Mouse (Mus musculus): Measurements from ENCODE around the gene Sptb.

The Sptb gene

DNA sequence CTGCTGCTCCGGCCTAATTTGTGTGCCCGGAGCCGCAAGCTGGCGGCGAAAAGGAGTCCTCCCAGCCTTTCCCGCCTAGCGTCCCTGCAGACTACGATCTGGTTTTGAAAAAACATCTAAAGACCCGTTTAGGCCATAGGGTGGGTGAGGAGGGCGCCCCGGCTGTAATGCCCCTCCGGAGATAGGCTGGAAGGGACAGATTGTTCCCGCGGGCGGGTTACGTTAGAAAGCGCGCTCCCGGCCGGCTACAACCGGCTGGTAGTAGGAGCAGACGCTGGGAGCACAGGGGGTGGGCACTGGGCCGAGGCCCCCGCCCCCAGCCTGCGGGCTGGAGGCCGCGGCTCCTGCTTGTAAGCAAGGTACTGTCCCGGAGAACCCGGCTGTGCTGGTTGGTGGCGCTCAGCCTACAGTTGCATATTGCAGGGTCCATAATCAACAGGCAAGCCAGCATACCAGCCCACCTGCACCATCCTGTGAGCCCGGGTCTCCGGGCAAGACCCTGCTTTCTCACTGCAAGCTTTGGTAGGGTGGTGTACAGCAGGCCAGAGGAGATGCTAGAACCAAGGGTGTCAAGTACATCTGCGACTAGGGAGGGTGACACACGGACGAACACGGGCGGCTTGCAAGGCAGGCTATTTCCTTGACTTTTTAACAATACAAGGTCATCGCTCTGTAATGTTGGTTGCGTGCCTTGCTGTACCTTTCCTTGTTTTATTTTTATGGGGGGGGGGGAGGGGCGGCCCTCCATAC lies at the start of gene Sptb:
Gene Sptb, minus strand, starts transcription at position 197 of the 750 bp plus-strand sequence.
- in situ Hi-C loops (cut with MboI; ENCODE audit: unreplicated experiment in 2 of 2) = no loop called here

DNA sequence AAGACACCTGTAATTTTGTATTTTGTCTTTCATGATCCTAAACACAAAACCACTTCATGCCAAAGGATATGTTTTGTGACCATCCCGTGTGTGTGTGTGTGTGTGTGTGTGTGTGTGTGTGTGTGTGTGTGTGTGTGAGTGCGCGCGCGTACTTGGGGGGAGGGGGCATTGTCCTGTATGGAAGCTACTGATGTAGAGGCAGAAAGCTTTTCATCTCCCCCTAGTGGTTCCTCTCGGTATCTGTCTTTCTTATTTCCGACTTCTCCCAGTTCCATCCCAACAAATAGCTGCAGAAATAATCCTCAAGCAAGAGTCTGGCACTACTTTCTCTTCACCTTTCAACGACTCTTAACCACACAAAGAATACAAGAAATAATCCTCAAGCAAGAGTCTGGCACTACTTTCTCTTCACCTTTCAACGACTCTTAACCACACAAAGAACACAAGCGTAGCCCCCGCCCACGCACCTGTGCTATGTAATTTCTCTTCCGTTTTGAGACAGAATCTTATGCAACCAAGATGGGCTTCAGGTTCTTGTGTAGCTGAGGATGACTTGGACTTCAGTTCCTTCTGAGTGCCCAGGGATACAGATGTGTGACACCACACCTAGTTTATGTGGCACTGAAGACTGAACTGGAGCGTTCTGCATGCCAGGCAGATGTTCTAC lies 42.4 kb upstream of the Sptb start:
- in situ Hi-C loops (cut with MboI; ENCODE audit: unreplicated experiment in 2 of 2) = loop anchor here in 1 of 2 experiments (25.0 kb wide), 1 partner anchor 465 kb away; no protein-coding TSS in a partner anchor

DNA sequence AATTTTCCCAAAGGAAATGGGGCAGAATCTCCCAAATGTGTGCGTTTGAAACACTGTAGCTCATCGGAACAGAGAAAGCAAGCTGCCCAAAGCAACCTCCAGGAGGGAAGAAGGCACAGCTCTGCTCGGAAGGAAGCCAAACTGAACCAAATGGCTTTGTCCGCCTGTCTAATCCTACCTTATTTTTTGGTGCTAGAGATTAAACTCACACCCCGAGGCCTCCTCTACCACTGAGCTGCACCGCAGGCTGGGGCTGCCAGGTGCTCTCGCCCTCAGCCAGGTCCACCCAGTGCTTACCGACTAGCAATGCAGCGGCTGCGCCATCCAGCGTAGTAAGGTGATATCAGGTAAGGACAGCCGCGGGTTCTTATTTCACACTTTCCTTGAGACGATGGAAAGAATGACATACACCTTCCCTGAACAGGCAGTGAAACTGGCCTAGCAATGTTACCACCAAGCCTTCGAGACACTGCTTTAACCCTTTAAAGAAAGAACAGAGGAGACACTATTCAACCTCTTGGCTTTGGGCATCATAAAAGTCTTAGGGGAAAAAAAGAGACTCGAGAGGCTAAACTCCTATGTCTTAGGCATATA lies 40.6 kb upstream of the Sptb start:
- in situ Hi-C loops (cut with MboI; ENCODE audit: unreplicated experiment in 2 of 2) = loop anchor here in 1 of 2 experiments (25.0 kb wide), 1 partner anchor 464 kb away; no protein-coding TSS in a partner anchor

DNA sequence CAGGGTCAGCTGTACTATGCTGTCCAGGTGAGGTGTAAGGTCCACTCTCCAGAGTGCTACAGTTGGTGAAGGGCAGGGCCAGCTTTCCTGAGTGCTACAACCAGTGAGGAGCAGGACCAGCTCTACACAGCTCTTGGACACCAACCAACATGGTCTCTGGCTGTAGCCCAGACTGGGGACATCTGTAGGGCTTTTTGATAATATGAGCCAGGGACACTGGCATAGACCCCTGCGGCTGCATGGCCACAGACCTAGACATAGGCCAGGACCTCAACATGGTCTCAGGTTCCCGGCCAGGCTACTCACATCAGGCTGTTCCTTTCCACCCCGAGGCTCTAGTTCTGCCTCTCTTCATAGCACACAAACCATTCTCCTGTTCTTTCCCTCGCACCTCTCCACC lies 17.6 kb upstream of the Sptb start:
- in situ Hi-C loops (cut with MboI; ENCODE audit: unreplicated experiment in 2 of 2) = no loop called here

DNA sequence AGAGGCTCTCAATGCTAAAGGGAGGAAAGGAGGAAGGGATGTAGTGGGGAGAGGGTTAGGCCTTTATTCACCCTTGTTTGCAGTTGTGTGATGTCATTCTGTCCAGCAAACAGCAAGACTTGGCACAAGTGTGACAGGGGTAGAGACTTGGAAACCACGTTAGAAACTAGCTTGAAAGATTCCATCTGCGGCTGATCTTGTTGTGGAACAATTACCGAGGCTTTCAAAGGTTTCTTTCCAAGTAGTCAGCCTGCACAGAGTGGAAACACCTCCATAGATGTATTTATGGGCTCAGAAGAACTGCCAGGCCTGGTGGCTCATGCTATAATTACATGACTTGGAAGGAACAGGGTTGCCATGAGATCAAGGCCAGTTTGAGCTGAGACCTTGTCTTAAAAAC lies 11.7 kb upstream of the Sptb start:
- in situ Hi-C loops (cut with MboI; ENCODE audit: unreplicated experiment in 2 of 2) = no loop called here

DNA sequence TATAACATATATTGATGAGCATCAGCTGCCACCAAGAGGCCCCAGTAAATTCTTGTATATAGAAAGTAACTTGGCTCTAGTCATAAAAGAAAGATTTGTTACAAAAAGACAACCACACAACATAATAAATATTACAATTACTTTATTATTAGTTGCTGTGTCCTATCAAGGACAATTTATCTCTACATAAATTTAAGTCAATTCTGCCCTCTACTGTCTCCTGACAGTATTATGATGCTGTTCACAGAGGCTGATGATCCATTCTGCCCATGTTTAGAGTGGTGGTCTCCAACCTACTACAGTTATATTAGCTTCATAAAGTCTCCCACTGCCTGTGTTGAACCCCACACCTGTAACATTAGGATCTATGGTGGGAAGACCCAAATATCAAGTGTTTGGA lies 10.2 kb upstream of the Sptb start:
- in situ Hi-C loops (cut with MboI; ENCODE audit: unreplicated experiment in 2 of 2) = no loop called here

DNA sequence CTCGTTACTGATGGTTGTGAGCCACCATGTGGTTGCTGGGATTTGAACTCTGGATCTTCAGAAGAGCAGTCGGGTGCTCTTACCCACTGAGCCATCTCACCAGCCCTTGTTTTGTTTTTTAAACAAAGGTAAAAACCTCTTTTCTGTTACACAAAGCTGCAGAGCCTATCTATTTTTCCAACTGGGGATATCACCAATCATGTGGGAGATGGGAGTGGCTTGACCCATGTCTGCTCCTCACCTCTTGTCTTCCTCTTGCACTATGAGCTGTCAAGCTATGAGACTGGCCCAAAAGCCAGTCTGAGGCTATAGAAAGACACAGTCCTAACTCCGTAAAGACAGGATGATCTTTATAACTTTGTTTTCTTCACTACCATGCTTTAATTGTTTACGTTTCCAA lies 8.0 kb upstream of the Sptb start:
- in situ Hi-C loops (cut with MboI; ENCODE audit: unreplicated experiment in 2 of 2) = no loop called here

DNA sequence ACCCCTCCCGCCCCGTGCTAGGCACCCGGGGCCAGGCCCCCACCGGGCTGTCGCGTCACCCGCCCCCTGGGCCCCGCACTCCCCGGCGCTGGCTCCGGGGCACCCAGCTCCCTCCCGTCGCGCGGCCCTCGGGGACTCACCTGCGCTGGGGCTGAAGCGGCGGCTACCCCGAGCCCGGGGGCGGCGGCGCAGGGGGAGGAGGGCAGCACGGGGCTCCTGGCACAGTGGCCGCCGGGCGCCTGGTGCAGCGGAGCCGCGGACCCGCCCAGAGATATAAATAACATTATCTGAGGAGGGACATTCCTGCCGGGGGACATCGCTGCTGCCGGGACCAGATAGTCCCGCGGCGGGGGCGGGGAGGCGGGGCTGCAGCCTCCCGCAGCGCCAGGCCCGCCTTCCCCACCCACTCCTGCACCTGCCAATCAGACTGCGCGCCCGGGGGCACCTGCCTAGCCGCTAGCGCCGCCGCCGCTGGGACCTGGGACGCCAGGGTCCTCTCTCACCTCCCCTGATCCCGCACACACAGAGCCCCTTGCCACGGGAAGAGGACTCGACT lies 474 bp downstream of the Sptb start:
- in situ Hi-C loops (cut with MboI; ENCODE audit: unreplicated experiment in 2 of 2) = no loop called here

DNA sequence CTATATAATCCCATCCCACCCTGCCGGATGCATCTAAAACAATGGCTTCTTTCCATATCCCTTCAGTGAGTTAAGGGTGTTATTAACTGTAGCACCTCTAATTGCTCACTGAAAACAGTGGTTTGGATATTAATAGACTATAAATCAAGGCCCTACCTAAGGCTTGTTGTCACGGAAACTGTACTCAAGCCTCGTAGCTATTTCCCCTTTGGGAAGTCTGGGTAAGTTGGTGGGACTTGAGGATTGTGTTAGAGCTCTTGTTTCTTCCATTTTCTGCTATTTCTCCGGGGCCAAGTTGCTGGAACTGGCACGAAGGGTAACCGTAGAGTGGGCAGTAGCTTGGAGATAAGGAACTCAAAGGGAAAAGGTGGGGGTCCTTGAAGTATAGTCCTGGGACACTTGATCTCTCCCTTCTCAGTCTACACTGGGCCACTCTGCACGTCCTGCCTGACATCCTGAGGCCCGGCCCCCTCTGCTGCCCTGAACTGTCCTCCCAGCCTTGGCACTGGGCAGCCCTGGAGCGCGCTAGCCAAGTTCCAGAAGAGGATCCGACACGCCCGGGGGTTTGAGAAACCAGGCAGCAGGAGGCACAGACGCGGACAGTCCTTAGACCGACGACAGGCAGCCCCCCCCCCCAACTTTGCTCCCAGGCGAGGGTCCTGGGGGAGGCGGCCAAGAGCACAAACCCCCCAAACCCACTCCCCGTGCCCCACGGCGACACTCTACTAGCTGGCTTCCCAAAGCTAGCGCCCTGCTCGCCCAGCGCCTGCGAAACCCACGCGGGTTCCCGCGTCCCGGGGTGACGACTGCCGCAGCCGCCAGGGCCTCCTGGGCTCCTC lies 1.2 kb downstream of the Sptb start:
- in situ Hi-C loops (cut with MboI; ENCODE audit: unreplicated experiment in 2 of 2) = no loop called here

DNA sequence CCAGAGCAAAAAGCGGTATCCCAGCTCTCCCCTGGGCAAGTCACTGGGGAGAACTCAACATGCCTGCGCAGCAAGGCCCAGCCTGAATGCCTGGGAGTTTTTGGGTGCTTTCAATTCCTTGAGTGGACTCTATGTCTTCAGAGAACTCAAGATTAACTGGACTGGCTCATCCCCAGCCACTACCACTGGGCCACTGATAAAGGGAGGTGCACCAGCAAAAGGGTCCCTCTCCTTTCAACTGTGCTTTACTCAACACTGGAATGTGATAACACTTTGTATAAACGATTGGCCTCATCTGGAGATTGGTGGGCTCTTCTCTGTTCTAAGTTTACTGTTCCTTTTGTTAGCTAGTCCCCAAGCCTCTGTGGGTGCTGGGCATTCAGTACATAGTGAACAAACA lies 2.2 kb downstream of the Sptb start:
- in situ Hi-C loops (cut with MboI; ENCODE audit: unreplicated experiment in 2 of 2) = no loop called here

DNA sequence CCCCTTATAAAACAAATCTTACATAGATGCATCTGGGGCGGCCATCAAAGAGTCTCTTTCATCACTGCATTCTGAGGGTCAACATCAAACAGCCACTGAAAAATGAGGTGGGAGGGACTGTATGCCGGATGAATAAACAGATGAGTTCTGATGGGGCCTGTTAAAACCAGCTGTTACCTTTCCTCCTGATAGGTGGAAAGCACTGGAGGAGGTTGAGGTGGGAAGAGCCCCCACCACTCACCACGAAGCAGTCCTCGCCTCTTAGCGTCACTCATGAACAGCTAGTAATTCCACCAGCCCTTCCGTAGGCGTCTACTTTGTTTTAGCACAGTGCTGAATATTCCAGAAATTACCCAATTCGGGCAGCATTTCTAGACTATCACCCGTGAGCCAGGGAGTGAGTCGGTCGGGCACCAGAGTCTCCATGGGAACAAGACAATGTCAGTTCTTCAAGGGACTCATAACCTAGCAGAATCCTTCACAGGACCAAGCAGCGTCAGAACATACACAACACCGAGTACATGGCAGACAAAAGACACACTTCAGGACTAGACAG lies 13.9 kb downstream of the Sptb start:
- in situ Hi-C loops (cut with MboI; ENCODE audit: unreplicated experiment in 2 of 2) = no loop called here

DNA sequence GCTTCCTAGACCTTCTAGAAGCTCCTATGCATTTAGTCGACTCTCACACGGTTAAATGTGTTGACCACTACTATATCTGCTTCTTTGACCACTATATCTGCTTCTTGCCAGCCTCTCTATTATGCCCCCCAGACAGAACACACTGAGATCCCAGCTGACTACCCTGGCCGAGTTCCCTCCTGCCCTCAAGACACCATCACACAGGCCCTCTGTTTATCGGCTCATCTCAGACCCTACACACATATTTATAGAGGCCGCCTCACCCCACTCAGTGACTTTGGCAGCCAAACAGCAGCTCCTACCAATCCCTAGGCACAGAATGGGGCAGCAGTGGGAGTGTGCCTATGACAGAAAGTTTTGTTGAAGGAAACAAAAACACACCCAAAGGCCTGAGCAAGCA lies 14.6 kb downstream of the Sptb start:
- in situ Hi-C loops (cut with MboI; ENCODE audit: unreplicated experiment in 2 of 2) = no loop called here

DNA sequence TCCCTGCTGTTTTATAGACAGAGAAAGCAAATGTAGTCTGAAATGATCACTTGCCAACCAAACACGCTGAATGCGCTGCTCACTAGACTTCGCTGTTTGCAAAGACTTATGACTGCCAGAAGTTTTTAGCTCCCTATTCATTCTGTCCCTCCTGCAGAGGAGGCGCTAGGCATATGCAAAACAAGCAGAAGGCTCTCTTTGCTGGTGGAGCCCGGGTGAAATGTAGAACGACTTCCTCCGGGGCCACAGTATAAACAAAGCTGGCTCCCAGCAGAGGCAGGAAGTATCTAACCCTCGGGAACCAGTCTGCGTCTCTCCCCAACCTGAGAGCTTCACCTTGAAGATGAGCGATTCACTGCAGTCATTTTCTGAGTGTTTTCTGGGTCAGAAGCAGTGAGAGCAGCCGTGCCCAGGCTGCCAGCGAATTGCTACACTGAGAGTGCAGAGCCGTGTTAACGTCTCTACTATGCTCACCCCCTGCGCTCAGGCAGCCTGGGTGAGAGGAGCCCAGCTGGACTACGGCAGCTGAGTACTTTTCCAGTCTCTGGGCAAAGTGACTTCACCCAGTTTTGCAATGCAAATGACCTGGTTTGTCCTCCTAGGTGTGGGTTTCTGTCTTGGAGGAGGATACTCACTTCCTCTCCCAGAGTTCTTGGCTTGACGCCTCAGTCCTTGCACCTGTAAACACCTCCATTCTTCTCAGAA lies 15.4 kb downstream of the Sptb start:
- in situ Hi-C loops (cut with MboI; ENCODE audit: unreplicated experiment in 2 of 2) = no loop called here

DNA sequence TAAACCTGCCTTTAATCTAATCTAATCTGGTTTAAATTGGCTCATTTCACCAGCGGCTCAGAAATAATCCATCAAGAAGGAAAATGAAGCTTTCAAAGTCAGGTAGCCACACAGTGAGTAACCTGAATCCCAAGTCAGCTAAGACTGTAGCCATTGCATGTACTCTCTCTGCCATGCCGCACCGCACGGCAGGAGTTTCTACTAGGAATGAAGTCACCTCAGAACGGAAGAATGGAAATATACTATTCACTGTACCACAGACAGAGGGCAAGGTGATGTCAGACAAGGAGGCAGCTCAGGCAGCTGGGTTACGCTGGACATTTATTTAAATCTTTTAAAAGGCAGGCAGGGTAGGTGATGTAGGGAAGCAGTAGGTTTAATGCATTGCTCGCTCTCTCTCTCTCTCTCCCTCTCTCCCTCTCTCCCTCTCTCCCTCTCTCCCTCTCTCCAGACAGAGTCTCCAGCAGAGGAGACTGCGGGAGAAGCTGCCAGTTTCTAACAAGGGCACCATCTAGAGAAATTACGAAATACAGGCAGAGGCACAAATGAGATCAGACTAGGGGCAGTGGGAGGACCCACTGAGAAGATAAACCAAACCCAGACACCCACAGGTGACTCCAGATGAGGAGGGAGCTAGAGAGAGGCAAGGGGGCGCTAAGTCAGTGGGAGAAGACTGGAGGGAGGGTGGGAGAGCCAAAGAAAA lies 22.7 kb downstream of the Sptb start:
- in situ Hi-C loops (cut with MboI; ENCODE audit: unreplicated experiment in 2 of 2) = no loop called here

DNA sequence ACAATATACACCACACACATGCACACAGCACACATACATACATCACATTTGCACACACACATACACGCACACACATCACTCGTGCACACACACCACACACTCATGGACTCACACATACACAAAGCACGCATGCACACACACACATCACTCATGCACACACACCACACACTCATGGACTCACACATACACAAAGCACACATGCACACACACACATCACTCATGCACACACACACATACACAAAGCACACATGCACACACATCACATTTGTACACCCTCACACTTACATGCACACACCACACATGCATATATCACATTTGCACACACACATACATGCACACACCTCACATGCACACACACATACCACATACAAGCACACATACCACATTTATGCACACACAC lies 24.7 kb downstream of the Sptb start:
- in situ Hi-C loops (cut with MboI; ENCODE audit: unreplicated experiment in 2 of 2) = no loop called here

DNA sequence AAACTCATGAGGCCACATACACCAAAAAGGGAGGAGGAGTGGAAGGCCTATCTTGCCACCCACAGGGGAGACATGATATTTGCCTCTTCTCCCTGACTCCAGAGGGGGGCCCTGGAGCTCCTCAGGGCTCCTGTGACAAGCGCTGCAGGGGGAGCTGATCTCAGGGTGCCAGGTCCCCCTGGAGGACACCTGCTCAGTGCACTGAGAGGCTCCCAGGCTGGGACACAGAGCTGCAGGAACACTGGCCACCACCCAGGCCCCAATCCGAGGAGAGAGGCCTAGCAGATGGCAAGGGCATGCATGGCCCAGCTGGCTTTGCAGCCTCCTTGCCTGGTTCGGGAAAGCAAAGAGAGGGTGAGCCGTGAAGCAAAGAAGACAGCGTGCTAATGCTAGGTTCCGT lies 25.9 kb downstream of the Sptb start:
- in situ Hi-C loops (cut with MboI; ENCODE audit: unreplicated experiment in 2 of 2) = no loop called here

DNA sequence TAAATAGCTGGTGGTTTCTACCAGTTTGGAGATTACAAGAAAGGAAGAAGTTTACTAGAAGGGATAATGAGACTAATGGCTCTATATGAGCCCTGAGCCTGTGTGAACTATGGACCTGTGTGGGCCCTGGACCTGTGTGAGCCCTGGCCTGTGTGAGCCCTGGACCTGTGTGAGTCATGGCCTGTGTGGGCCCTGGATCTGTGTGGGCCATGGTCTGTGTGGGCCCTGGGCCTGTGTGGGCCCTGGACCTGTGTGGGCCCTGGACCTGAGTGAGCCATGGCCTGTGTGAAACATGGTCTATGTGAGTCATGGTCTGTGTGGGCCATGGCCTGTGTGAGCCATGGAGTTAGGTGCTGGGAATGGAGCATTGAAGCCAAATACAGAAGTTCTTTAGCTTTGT lies 28.4 kb downstream of the Sptb start:
- in situ Hi-C loops (cut with MboI; ENCODE audit: unreplicated experiment in 2 of 2) = no loop called here

DNA sequence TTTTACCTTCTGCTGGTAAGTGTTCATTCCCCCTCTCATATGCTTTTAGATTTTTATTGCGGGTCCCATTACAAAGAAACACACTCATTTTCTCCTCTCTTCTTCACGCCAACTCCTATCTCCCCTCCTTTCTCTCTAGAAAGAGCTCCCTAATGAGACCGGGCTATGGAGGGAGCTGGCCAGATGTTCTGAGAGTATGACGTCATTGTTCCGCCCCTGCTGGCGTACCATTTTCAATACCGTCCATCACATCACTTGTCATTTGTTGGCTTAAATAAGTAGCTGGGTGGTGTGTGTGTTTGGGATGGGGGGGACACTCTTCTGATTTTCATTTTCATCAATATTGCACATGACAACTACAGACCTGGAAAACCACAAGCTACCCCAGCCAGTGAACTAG lies 33.3 kb downstream of the Sptb start:
- in situ Hi-C loops (cut with MboI; ENCODE audit: unreplicated experiment in 2 of 2) = no loop called here

DNA sequence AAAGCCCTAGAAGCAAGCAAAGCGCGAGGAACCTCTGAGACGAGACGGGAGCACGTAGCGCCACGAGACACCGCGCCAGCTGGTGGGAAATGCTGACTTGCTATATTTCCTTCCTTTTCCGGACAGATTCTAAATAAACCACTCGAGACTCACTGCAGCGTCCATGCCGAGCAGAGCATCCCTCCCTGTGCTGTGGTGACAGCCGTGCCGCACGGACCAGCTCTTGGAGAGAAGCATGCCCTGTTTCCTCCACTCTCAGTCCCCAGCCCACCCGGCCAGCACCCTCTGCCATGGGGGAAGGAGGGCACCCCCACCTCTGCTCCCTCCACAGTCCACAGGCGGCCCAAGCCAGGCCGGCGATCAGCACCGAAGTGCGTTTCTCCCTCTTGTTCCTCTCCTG lies 33.9 kb downstream of the Sptb start:
- in situ Hi-C loops (cut with MboI; ENCODE audit: unreplicated experiment in 2 of 2) = no loop called here

All from v-Abl transformed pro-B cells (cell line).